Mouse (Mus musculus) cerebellum, adult 8-10 months (tissue): ENCODE measurements around the gene Dcun1d2.
"Not testable (repeated sequence)": the region's sequence is repeated elsewhere in the genome, so short reads cannot be mapped to it uniquely, and the experiment has no call there.

ENCODE experiments used
- DNase-seq: peaks from one replicate; pipeline ENCODE4 v3.0.0; 2022

Gene Dcun1d2

DNA sequence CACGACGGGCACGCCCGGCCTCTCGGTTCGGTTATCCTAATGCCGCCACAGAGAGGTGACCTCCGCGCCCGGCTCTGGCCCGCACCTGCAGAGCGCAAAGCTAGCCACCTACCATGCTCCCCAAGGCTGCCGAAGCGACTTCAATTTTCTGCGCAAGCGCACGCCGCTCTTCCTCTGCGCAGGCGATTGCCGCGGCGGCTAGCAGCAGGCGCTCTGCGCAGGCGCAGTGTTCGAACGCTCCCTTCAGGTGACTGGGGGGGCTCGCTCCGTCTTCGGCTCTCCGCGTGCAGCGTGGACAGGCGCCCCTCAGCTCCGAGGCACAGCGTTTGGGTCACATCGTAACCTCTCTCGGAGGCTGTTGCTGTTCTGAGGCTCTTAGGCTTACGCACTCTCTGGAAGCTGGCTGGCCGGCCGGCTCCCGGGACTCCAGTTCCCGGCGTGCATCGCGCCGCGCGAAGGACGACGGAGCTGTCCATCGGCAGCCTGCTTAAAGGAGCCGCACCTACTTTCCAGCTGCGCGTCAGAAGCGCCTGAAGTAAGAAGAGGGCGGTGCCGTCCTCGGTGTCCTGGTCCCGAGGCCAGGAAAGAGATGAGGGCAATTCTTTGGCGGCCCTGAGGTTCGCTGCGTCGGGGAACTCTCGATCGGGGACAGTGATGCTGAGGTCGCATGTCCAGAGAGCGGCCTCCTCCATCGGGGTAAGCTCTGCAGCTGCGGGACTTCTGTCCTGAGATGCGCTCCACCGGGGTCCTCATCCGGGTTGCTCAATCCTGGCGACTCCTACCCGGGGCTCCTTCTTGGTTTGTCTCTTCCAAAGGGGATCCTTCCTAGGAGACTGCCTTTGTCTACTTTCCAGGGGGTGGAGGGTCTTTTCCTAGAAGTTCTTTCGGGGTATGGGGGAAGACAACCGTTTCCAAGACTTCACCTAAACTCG is at the start of gene Dcun1d2, which contains the start of gene Tmco3:
Gene Dcun1d2, minus strand, starts transcription at position 440 of the 932 bp plus-strand sequence.
Gene Tmco3, plus strand, starts transcription at position 499 of the 932 bp plus-strand sequence.
- DNase-seq = peak; percentile 97

DNA sequence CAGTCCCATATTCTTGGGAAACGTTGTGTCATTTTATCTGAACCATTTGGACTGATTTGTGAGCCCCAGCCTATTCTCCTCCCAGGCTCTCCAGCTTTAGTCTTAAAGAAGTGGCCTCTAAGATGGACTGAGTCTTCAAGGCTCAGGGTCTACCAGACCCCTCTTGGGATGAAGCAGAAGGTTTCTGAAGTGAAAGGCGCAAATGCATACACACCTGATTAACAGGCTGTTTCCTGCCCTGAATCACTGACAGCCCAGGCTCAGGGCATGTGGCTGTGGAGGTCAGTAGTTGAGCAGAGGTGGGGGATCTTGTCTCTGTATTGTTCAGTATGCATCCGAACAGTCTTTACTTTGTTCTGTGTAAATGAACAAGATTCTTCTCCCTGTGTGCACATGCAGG is 49.7 kb upstream of the Dcun1d2 start:
- no peak for DNase-seq

DNA sequence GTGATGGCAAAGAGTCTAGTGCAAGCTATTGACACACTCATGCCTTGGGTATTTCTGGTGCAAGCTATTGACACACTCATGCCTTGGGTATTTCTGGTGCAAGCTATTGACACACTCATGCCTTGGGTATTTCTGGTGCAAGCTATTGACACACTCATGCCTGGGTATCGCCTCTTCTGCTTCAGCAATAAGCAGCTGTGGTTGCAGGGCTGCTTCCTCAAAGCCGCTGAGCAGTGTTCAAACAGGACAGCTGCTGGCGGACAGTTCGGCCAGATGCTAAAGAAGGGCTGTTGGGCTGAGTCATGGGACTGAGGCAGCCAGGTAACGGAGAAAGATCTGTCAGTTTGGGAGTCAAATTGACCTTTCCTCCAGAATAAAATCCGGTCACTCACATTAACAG is 49.3 kb upstream of the Dcun1d2 start:
- not testable (repeated sequence) for DNase-seq

DNA sequence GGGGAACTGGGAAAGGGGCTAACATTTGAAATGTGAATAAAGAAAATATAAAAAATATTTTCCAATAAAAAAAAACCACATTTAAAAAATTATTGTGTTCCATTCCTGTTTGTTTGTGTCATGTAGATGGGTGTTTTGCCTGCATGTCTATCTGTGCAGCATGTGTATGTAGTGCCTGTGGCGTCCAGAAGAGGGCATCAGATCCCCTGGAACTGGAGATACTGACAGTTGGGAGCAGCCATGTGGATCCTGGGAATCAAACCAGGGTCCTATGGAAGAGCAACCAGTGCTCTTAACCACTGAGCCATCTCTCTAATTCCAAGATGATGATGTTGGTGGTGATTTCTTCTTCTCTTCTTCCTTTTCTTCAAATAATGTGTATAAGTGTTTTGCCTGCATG is 46.7 kb upstream of the Dcun1d2 start:
- no peak for DNase-seq

DNA sequence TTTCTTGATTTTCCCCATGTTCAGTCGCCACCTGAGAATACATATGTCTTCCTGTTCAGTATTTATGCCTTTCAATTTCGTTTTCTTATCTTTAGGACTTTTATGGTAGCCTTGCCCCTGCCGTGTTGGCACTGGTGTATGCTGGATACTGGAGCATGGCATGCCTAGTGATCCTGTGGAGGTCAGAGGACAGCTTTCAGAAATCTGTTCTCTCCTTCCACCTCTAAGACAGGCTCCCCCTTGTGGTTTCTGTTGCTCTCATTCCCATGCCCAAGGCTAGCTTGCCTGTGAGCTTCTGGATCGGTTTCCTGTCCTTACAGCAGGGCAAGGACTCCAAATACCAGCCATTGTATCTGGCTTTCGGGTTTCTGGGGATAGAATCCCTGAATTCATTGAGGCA is 38.7 kb upstream of the Dcun1d2 start:
- no peak for DNase-seq

DNA sequence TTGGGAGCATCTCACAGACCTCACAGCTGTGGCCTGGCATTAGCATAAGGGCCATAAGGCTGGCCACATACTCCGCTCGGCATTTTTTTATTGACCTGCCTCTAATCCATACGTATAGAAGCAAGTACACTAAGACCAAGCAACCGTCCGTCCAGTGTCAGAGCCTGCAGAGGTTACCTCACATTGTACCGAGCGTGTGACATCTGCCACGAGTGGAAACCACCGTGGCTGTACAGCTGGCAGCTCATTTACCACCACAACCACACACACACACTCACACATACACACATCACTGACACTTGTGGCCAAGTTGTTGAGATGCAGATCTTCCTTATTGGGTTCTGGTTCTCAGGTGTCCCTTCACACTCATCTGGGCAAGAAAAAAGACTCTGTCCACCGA is 28.7 kb upstream of the Dcun1d2 start:
- DNase-seq = no peak

DNA sequence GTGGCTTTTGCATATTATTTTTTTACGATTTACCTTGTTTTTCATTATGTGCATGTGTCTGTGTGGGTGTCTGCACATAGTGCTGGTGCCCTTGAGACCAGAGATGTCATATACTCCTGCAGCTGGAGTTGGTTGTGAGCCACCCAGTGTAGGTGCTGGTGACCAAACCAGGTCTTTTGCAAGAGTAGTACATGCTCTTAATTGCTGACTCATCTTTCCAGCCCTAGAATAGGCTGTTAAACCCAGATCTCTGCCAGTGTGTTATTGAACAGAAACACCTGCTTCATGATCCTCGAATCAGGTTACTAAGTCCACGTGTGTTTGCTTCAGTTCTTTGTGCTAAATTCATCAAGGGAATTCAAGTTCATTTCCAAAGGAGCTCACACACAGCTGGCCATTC is 27.0 kb upstream of the Dcun1d2 start:
- no peak for DNase-seq

DNA sequence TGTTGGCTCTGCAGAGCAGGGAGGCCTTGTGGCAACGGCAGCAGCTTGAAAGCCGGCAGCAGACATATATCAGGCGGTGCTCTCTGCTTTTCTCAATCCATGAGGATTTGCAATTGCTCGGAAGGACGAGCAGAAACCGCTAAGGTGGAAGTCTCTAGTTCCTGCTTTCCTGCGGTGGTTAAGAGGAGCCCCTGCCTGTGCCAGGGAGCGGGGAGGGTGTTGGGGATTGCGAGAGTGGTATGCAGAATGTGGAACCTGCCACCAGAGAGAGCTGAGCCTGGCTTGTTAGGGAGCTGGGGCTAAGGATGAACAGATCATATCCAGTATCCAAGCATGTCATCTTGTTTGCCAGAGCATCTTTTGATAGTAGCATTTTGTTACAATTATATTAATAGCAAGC is 19.0 kb upstream of the Dcun1d2 start:
- no peak for DNase-seq

DNA sequence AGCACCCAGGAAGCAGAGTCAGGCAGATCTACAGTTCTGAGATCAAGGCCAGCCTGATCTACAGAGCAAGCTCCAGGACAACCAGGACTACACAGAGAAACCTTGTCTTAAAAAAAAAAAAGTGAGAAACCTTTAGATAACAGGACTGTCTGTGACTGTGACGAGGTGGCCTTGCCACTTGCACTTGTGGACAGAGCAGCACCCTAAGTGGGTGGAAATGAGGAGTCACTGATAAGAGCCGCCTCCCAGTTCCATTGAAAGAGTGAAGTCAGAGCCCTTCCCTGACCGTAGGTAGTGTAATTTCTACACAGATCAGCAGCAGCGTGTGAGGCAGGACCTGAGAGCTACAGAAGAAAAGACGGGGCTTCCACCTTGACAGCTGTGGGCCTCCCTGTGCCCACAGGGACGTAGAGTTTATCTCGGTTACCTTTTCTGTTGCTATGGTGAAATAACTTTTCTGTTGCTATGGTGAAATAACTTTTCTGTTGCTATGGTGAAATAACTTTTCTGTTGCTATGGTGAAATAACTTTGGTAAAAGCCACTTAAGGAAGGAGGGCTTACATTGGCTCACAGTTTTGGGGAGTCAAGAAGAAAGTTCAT is 18.5 kb upstream of the Dcun1d2 start:
- no peak for DNase-seq

DNA sequence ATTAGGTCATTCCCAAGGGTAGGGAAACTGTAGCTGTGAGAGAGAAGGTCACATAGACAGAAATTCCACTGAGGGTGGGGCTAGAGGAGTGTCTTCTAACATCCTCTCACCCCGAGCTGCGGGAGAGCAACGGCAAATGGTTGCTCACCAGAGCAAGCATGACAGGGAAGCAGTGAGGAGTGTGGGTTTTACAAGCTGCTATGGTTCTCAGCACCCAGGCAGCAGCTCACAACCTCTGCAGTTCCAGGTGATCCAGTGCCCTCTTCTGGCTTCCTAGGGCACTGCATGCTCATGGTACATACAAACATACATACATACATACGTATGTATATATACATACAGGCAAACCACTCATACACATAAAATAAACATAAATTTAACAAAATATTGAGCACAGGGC is 18.0 kb upstream of the Dcun1d2 start:
- DNase-seq = no peak

DNA sequence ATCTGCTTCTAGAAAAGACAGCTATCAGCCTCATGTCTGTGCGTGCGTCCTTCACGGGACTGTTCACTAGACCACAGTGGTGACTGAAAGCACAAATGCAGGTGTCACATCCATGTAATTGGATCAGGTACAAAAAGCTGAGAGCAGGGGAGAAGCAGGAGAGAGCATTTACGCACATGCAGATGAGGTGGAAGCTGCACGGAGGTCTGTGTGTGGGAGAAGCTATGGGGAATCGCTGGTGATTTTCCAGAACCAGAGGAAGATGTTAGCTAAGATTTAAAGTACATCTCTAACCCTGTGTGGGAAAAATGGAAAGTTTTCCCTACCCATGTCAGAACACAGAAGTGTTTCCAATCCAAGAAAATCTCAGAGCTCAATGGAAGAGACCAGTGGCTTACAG is 17.5 kb upstream of the Dcun1d2 start:
- DNase-seq = no peak

DNA sequence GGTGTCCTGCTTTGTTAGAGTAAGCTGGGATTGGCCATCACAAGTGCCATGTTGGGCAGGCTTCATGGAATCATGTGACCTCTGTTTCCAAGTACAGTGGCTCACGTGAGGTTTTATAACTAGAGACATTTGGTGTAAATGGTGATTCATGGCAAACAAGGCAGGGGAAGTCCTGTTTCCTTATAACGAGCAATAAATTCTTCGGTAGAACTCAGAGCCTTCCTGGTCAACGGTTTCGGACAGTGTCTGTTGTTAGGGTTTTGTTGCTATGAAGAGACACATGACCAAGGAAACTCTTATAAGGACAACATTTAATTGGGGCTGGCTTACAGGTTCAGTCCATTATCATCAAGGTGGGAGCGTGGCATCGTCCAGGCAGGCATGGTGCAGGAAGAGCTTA is 13.1 kb upstream of the Dcun1d2 start:
- no peak for DNase-seq

DNA sequence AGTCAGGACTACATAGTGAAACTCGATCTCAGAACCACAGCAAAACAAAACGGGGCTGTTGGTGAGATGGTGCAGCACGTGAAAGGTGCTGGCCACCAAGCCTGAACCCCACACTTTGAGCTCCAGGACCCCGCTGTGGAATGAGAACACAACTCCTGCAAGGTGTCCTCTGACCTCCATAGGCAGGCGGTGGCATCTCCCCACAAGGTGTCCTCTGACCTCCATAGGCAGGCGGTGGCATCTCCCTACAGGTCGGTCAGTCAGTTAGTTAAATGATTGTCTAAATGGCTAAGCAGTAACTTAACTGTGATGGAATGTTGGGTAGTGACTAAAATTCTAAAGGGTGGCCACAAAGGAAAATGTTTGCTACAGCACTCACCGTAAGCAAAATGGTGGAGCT is 11.6 kb upstream of the Dcun1d2 start:
- DNase-seq = no peak

DNA sequence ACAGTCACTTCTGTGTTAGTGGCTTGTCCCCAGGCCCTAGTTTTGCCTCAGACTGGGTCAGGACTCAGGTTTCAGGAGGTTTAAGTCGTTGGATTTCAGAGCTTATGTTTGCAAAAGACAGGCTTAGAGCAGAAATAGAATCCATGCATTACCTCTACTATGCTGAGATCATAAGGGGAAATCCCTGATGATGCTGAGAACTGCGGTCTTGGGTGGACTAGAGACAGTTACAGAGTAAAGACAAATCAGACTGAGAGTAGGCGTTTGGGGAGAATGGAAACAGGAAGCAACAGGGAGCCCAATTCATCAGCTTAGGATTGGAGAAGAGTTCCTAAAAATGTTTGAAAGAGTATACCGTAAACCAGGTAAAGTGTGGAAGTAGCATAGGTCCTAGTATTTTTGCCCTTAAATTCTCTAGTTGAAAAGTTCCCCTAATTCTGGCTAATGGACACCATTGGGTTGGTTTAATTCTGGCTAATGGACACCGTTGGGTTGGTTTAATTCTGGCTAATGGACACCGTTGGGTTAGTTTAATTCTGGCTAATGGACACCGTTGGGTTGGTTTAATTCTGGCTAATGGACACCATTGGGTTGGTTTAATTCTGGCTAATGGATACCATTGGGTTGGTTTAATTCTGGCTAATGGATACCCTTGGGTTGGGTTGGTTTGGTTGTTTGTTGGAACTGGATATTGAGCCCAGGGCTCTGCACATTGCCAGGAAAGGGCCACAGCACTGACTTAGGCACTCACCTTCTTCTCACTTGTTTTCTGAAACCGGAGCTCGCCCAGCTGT is 5.9 kb upstream of the Dcun1d2 start:
- DNase-seq = no peak

DNA sequence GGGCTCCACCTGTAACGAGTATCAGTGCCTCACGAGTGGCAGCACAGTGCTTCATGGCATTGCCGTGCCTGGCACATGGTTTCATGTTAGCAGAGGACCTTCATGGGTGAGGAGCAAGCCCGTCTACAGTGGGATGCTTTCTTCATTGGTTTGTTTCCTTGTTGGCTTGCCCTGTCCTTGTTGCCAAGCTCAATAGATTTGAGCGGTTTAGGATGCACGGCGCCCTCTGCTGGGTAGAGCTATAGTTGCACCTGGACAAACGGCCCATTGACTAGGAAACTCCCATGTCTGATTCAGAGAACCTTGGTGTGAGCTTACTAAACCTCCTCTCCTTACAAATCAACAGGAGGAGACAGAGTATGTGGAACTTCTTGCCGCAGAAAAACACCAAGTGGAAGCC is 4.4 kb upstream of the Dcun1d2 start:
- DNase-seq = peak; percentile 74

DNA sequence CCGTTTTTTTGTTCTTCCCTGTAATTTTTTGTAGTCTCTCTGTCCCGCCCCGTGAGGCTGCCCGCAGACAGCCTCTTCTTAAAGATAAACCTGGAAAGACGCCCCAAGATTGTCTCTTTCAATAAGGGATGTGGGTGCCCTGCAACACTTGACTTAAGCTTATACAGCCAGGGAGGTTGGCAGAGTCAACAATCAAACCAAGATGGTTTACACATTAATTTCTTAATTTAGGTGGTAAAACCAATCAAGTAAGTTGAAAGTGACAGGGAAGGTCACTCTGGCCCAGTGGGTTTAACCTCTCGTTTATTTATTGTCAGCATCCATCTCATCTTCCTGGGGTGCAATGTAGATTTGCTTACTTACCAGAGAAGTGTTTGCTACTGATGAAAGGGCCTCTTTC is 715 bp upstream of the Dcun1d2 start:
- no peak for DNase-seq

DNA sequence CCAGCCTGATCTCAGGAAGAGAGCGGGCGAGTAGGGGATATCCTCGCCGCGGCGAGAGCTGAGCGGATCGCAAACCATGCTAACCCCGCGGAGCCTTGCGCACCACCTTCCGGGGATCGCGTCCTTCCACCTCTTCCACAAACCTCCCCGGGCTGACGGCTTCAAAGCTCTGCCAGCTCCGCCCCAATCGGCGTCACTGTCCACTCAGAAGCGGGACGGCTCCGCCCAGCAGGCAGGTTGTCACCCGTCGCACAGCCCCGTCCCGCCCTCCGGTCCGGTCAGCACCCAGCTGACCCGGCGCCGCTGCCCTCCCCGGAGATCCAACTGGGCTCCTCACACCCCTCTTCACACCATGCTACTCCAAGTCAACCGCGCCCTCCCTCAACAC is 633 bp downstream of the Dcun1d2 start:
- peak; percentile 92 for DNase-seq

DNA sequence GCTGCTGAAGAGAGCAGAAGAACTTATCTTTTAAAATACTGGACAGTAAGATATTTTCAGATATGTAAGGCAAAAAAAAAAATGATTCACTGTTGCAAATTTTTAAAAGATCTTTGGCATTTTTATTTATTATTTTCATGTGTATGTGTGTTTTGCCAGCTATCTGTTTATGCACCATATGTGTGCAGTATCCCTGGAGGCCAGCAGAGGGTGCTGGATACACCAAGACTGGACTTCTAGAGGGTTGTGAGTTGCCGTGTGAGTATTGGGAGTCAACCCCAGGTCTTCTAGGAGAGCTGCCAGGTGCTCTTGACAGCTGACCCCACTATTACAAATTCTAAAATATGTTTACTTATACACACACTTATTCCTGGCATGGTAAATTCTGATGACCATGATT is 4.7 kb downstream of the Dcun1d2 start:
- DNase-seq = no peak

DNA sequence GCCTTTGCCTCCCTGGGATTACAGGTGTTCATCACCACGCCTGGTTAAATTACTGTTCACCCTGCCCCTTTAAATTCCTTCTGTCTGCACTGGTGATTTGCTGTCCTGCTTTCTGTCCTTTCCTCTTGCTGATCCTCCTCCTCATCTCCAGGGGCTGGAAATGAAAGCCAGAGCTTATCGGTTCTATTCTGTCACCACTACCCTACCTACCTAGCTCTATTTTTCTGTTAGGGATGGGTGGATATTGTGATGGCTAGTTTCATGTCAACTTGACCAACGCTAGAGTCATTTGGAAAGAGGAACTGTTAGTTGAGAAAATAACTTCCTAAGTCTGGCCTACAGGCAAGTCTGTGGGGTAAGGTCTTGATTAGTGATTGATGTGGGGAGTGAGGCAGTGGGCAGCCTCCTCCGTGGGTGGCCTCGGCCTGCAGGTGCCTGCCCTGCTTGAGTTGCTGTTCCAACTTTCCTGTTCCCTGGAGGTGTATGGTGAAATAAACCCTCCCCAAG is 10.9 kb downstream of the Dcun1d2 start:
- no peak for DNase-seq

DNA sequence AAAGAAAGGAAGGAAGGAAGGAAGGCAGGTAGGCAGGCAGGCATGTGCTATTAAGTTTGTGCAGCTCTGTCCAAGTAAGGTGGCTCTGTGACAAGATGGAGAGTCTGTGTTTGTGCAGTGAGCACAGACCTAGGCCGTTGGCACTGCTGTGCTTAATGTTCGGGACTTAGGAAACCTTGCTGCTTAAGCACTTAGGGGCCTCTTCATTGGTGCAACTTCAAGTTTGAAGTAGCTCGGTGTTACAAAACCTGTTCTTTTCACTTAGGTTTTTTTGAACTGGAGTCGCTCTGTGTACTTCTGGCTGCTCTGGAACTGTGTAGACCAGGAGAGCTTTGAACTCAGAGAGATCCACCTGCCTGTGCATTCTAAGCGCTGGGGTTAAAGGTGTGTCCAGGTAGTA is 15.1 kb downstream of the Dcun1d2 start:
- DNase-seq = no peak

DNA sequence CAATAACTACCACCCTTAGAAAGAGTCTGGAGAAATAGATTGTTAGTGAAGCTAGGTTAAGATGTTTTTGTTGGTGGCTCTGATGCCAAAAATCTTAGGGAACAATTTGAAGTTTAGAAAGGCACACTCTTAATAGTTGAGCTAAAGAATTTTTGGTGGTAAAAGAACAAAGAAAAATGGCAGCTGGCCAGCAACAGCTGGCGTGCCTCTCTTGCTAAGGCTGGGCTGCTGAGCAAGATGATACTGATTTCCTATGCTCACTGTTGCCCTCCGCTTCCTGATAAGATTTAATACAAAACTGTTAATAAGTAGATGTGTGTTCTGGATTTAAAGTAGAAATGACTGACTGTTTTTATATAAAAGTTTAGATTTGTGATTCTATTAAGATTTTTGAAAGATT is 20.4 kb downstream of the Dcun1d2 start:
- DNase-seq = no peak

DNA sequence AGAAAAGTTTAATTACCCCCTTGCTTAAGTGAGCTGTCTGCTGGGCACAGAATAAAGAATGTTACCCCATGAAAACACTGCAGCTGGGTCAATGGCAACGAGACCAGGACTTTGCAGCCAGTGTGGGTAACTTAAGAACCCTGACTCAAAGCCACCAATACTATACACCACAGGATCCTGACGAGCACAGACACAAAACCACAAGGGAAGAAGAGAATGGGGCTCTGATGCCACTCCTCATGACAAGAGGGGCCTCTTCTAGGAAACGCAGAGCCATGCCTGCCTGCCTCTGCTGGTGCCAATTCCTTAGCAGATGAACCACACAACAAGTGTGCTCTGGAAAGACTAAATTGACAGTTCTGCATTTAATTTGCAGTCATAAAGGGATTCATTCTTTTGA is 24.6 kb downstream of the Dcun1d2 start:
- DNase-seq = no peak

DNA sequence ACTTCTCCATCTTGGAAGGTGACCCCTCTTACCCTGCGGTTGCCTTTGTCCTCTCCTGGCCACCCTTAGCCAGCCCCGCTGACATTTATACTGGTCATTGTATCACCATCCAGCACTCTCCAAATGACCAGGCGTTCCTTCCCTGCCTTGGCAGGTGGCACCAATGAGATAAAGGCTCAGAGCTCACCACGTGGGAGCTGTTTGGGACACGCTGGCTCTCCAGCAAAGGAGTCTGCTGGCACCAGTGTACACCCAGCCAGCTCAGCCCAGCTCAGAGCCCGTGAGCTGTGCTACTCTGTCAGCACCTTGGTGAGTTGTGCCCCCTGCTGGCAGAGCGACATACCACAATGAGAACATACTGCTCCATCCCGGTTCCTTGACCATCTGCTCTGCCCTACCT is 33.9 kb downstream of the Dcun1d2 start, which contains the start of gene Adprhl1:
Gene Adprhl1, minus strand, starts transcription at position 144 of the 400 bp plus-strand sequence.
- peak; percentile 59 for DNase-seq
